16 mouse cellular contexts compared by ENCODE assay signal in the genomic region with DNA sequence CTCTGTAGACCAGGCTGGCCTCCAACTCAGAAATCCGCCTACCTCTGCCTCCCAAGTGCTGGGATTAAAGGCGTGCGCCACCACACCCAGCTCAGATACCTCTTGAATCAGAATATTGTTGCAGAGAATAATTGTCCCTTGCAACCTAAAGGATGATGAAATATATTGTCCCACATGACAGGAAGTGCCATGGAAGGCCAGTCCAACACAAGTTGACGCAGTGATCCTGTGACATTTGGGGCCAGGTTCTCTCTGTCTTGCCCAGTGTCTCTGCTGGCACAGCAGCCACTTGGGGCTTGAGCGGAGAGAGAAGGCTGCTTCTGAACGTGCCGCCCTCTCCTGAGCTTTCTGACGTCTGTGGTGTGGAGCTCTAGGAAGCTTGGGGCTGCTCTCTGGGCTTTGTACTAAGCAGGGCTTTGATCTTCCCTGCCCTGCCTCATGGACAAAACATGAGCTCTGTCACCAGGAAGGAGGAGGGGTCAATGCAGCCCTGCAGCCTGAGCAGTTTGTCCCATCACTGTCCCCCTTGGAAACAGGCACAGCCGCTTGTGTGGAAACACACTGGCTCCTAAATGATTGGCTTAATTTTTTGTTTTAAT.
DNase-seq lines count a peak whose midpoint lies in the region; ATAC-seq and TF ChIP-seq lines count a peak whose summit lies in the region.
"Had no signal": no experiment of that assay in that cellular context is flagged by ENCODE, and none has a peak within 500 bp of the region (broad histone marks: within the 10 kb centered on the region; RNA-seq: fewer than 3 reads in every experiment).

No protein-coding gene starts in this region.

- no peak overlapping the region for H3K4me3 ChIP-seq in kidney, postnatal 0 days (replicated peaks; ENCODE audit: low read depth, low read length)
- H3K4me3 ChIP-seq in embryonic facial prominence, embryonic 10.5 days: no peak overlapping the region
- no peak overlapping the region for H3K4me3 ChIP-seq in midbrain, embryonic 16.5 days (ENCODE audit: low read depth, low read length)
- H3K4me3 ChIP-seq: myocyte had no signal

- no peak overlapping the region for H3K9ac ChIP-seq in kidney, postnatal 0 days (ENCODE audit: low read depth, low read length)
- H3K9ac ChIP-seq in midbrain, embryonic 16.5 days (ENCODE audit: low read depth, low read length): peak overlapping the region; percentile 4; the same call in 1 of the 2 replicates

- H3K36me3 ChIP-seq in kidney, postnatal 0 days (ENCODE audit: insufficient read depth, low read length): peaks cover 7% of the 10 kb centered on the region; the same call in 1 of the 2 replicates
- H3K36me3 ChIP-seq in embryonic facial prominence, embryonic 10.5 days (replicated peaks): peaks cover 31% of the 10 kb centered on the region
- no peaks in the 10 kb centered on the region for H3K36me3 ChIP-seq in midbrain, embryonic 16.5 days (ENCODE audit: control insufficient read depth, insufficient read depth, low read length)

- no peak for TF ChIP-seq CTCF in kidney, postnatal 0 days (IDR thresholded peaks at IDR 0.05; ENCODE audit: low read depth)

- 66% methylated on average over 9 of the region's 9 CpGs for WGBS in kidney, postnatal 0 days
- 63% methylated on average over 9 of the region's 9 CpGs for WGBS in embryonic facial prominence, embryonic 10.5 days
- 45% methylated on average over 9 of the region's 9 CpGs for WGBS in midbrain, embryonic 16.5 days

- no peaks in the 10 kb centered on the region for H3K9me3 ChIP-seq in kidney, postnatal 0 days (replicated peaks; ENCODE audit: low read length)
- no peaks in the 10 kb centered on the region for H3K9me3 ChIP-seq in embryonic facial prominence, embryonic 10.5 days
- H3K9me3 ChIP-seq in midbrain, embryonic 16.5 days (replicated peaks; ENCODE audit: control insufficient read depth, low read length, poor library complexity, severe bottlenecking): no peaks in the 10 kb centered on the region

- DNase-seq in adrenal gland, postnatal 14 days: peak; percentile 17
- DNase-seq in adrenal gland, postnatal 4 days (ENCODE audit: low spot score in 2 of 2): no peak
- peak; percentile 25 for DNase-seq in kidney, postnatal 0 days (ENCODE audit: low spot score)
- DNase-seq in kidney, adult 11 months: no peak
- peak; percentile 29 for DNase-seq in embryonic facial prominence, embryonic 10.5 days (ENCODE audit: low spot score)
- no peak for DNase-seq in left cerebral cortex, postnatal 36 days (ENCODE audit: low spot score in 2 of 2)
- DNase-seq in right cerebral cortex, postnatal 4 days: no peak
- DNase-seq: cerebellum, postnatal 10 days; gastrocnemius, postnatal 25 days; liver; lung, postnatal 4 days had no signal

- H3K27me3 ChIP-seq in kidney, postnatal 0 days (ENCODE audit: insufficient read depth, low read length): no peaks in the 10 kb centered on the region
- H3K27me3 ChIP-seq in embryonic facial prominence, embryonic 10.5 days (replicated peaks; ENCODE audit: low read depth, poor library complexity, severe bottlenecking): no peaks in the 10 kb centered on the region
- H3K27me3 ChIP-seq in midbrain, embryonic 16.5 days (ENCODE audit: control insufficient read depth, insufficient read depth, low read depth, low read length): no peaks in the 10 kb centered on the region
- H3K27me3 ChIP-seq: CH12.LX, Patski had no signal

- intact Hi-C loops in left cerebral cortex, postnatal 36 days (cut with DNase I): no loop called here

- ATAC-seq in kidney, postnatal 0 days (replicated peaks; ENCODE audit: low FRiP score, low read depth): 0 out of 2 replicates have a peak, but pooled peaks have one; percentile 46
- 0 out of 2 replicates have a peak, but pooled peaks have one; percentile 41 for ATAC-seq in midbrain, embryonic 16.5 days
- ATAC-seq: hindbrain, postnatal 0 days; Patski had no signal

- H3K4me2 ChIP-seq in kidney, postnatal 0 days (ENCODE audit: low read length): no peak overlapping the region
- H3K4me2 ChIP-seq in midbrain, embryonic 16.5 days (ENCODE audit: low read length): no peak overlapping the region

- no peak overlapping the region for H3K27ac ChIP-seq in kidney, postnatal 0 days
- H3K27ac ChIP-seq in embryonic facial prominence, embryonic 10.5 days (replicated peaks): no peak overlapping the region
- H3K27ac ChIP-seq in midbrain, embryonic 16.5 days (ENCODE audit: low read length): no peak overlapping the region
- H3K27ac ChIP-seq: hindbrain, postnatal 0 days had no signal

- H3K4me1 ChIP-seq in kidney, postnatal 0 days (replicated peaks; ENCODE audit: insufficient read depth, low read length): no peaks in the 10 kb centered on the region
- peaks cover 23% of the 10 kb centered on the region for H3K4me1 ChIP-seq in embryonic facial prominence, embryonic 10.5 days
- H3K4me1 ChIP-seq in midbrain, embryonic 16.5 days (ENCODE audit: control insufficient read depth, insufficient read depth, low read length): peaks cover 11% of the 10 kb centered on the region

Comparison
In these comparisons a context has a peak if more than half of its experiments do, and no peak if none do; other contexts are left out.
1. DNase-seq: peak in adrenal gland, postnatal 14 days (single experiment), kidney, postnatal 0 days (single experiment) and embryonic facial prominence, embryonic 10.5 days (single experiment); none in adrenal gland, postnatal 4 days (0 of 2), kidney, adult 11 months (single experiment), left cerebral cortex, postnatal 36 days (0 of 2) and right cerebral cortex, postnatal 4 days (single experiment).